Mouse (Mus musculus): ENCODE data around the gene Kif19a. TPM values are rescaled to one million over a fixed set of nuclear protein-coding genes. Genes with fewer than 3 reads are reported as not detected.

The Kif19a gene
- 1 to 10 TPM in 1 of 2 experiments, under 1 TPM in 1; 0.42 to 1.3 TPM for total RNA-seq (2021)
- long read RNA-seq, experiment 1, result 0 reads
- long read RNA-seq, experiment 2, result 0 reads

GRCm38 (mm10) chr11:114764820-114765818, at the start of gene Kif19a:
Kif19a (plus strand) TSS chr11:114765388.
- peak; percentile 68 to 76 for DNase-seq

GRCm38 (mm10) chr11:114715531-114715930, 49.7 kb upstream of the Kif19a start:
- DNase-seq, result peak; percentile 51 to 67

- no peak for DNase-seq
Observed at GRCm38 (mm10) chr11:114720535-114720934, 44.7 kb upstream of the Kif19a start.

GRCm38 (mm10) chr11:114722438-114722837, 42.8 kb upstream of the Kif19a start:
- DNase-seq, result no peak

- DNase-seq, result peak in 1 of 2 experiments; percentile 16
Observed at GRCm38 (mm10) chr11:114723030-114723429, 42.2 kb upstream of the Kif19a start.

GRCm38 (mm10) chr11:114724787-114725590, 40.2 kb upstream of the Kif19a start:
- peak; percentile 65 to 68 for DNase-seq

GRCm38 (mm10) chr11:114726965-114727825, 38.0 kb upstream of the Kif19a start, which contains the start of gene Dnaic2:
Dnaic2 (plus strand) TSS chr11:114727408.
- peak; percentile 76 to 87 for DNase-seq

GRCm38 (mm10) chr11:114727826-114728186, 37.4 kb upstream of the Kif19a start:
- no peak for DNase-seq

GRCm38 (mm10) chr11:114728333-114728732, 36.9 kb upstream of the Kif19a start:
- no peak for DNase-seq

GRCm38 (mm10) chr11:114729832-114730363, 35.3 kb upstream of the Kif19a start:
- DNase-seq, result no peak

GRCm38 (mm10) chr11:114731711-114732110, 33.5 kb upstream of the Kif19a start:
- no peak for DNase-seq

- no peak for DNase-seq
Observed at GRCm38 (mm10) chr11:114732890-114733289, 32.3 kb upstream of the Kif19a start.

- DNase-seq, result no peak
Observed at GRCm38 (mm10) chr11:114736111-114736510, 29.1 kb upstream of the Kif19a start.

- DNase-seq, result peak; percentile 38 to 75
Observed at GRCm38 (mm10) chr11:114736913-114737624, 28.1 kb upstream of the Kif19a start.

- DNase-seq, result peak in 1 of 2 experiments; percentile 18
Observed at GRCm38 (mm10) chr11:114740598-114740997, 24.6 kb upstream of the Kif19a start.

- DNase-seq, result no peak
Observed at GRCm38 (mm10) chr11:114741451-114741850, 23.7 kb upstream of the Kif19a start.

- DNase-seq, result peak; percentile 86 to 97
Observed at GRCm38 (mm10) chr11:114745134-114745533, 20.1 kb upstream of the Kif19a start.

- peak in 1 of 2 experiments; percentile 17 for DNase-seq
Observed at GRCm38 (mm10) chr11:114747564-114748138, 17.5 kb upstream of the Kif19a start.

- no peak for DNase-seq
Observed at GRCm38 (mm10) chr11:114769911-114770310, 4.7 kb downstream of the Kif19a start.

GRCm38 (mm10) chr11:114771896-114772295, 6.7 kb downstream of the Kif19a start:
- DNase-seq, result no peak

All from heart, adult 18-20 months (tissue).